Mouse (Mus musculus): ENCODE measurements around the gene Nfkbid. TPM values are rescaled to one million over a fixed set of nuclear protein-coding genes. Genes with fewer than 3 reads are reported as not detected.

The Nfkbid gene
- 0.67 and 1.6 TPM in 2 replicates for polyA plus RNA-seq (2012; ENCODE audit: insufficient read depth, insufficient read length, missing spikeins)

DNA sequence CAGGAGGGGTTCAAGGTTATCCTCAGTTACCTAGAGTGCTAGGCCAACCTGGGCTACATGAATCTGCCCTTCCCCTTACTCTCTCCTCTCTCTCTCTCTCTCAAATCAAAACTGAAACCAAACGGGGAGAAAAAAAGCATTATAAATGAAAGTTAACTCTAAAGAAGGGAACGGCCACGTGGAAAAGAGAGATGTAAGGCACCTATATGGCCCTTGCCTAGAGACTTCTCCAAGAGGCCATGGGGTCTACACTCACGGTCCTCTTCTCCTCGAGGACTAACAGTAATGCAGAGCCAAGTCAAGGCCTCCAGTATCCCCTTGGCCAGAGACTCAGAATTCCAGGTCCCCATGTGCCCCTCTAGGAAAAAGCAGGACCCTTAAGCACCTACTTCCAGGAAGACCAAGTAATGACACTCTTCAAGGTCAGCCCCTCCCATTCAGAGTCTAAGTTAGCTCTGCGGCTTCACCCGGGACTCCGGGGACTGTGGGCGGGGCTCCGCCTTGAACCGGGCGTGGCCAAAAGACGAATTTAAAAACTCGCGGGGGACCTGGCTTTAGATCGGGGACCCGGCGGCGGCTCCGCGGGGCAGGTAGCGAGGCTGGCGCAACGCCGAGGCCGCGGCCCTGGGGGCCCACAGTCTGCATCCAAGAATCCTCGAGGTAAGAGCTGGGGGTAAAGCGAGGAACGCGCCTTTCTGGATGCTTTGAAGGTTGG, at the start of gene Nfkbid:
Gene Nfkbid, plus strand, starts transcription at position 558 of the 715 bp plus-strand sequence.
- Histone ChIP-seq H3K4me1 (ENCODE audit: control insufficient read depth, insufficient read depth, insufficient read length, low read length) (no peaks in the 10 kb centered on the region), H3K4me3 (ENCODE audit: insufficient read depth, low read depth, low read length) (peak within 1 kb of the TSS; percentile 60), H3K27ac (replicated peaks; ENCODE audit: low read depth, low read length) (peak within 1 kb of the TSS; percentile 79)

DNA sequence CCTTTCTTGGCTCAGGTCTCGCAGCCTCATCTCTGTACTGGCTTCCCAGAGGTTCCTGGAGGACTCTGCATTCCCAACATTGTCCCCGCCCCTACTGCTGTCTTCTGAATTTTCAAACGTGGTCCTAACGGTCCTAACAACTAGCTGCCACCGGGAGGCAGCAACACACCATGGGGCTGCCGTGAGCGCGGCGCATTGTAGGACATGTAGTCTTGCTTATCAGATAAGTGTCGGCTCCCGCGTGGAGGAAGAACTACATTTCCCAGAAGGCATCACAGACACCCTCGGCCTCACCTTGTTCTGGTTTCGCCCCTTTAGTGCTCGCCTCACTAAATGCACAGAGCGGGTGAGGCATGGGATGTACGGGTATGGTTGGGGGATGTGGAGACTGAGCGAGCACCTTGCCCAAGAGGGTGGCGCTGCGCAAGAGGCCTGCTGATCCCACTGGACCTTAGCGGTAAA, 48.0 kb upstream of the Nfkbid start:
- no peaks in the 10 kb centered on the region for H3K4me1 ChIP-seq (ENCODE audit: control insufficient read depth, insufficient read depth, insufficient read length, low read length)
- no peak overlapping the region for H3K27ac ChIP-seq (replicated peaks; ENCODE audit: low read depth, low read length)
- H3K4me3 ChIP-seq (ENCODE audit: insufficient read depth, low read depth, low read length) = peak overlapping the region; percentile 71

DNA sequence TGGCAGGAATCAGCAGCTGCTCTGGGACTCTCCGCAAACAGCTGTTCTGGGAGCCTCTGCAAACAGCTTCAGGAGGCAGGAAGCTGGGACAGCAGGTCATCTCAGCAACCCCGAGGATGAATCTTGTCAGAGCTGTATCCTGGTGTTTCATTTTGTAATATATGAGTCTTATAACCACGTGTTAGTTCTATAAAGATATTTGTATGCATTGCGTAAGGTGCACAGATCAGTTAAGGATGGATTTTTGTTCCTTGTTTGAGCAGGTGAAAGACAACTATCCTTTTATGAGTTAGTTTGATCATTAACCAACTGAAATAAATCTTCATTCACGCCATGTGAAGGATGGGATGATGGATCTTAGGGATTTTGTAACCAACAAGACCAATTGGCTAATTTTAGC, 41.5 kb upstream of the Nfkbid start:
- H3K27ac ChIP-seq (replicated peaks; ENCODE audit: low read depth, low read length) = no peak overlapping the region
- H3K4me3 ChIP-seq (ENCODE audit: insufficient read depth, low read depth, low read length) = no peak overlapping the region
- no peaks in the 10 kb centered on the region for H3K4me1 ChIP-seq (ENCODE audit: control insufficient read depth, insufficient read depth, insufficient read length, low read length)

DNA sequence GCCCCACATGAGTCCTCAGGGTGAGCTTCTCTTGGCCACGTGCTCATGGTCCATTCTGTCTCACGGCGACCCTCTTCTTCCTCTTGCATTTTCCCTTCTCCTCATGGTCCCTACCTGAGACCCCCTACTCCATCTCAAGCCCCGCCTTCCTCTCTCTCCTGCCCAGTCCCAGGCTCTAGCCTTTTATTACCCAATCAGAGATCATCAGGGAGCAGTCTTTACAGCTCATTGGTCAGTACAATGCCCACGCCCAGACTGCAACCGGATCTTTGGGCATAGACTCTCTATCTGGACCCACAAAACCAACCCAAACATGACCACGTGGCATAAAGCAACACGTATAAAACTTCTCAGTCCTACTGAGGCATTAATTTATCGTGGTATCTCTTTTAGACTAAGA, 37.4 kb upstream of the Nfkbid start:
- Histone ChIP-seq H3K4me1 (ENCODE audit: control insufficient read depth, insufficient read depth, insufficient read length, low read length) (no peaks in the 10 kb centered on the region), H3K4me3 (ENCODE audit: insufficient read depth, low read depth, low read length) (no peak overlapping the region), H3K27ac (replicated peaks; ENCODE audit: low read depth, low read length) (no peak overlapping the region)

DNA sequence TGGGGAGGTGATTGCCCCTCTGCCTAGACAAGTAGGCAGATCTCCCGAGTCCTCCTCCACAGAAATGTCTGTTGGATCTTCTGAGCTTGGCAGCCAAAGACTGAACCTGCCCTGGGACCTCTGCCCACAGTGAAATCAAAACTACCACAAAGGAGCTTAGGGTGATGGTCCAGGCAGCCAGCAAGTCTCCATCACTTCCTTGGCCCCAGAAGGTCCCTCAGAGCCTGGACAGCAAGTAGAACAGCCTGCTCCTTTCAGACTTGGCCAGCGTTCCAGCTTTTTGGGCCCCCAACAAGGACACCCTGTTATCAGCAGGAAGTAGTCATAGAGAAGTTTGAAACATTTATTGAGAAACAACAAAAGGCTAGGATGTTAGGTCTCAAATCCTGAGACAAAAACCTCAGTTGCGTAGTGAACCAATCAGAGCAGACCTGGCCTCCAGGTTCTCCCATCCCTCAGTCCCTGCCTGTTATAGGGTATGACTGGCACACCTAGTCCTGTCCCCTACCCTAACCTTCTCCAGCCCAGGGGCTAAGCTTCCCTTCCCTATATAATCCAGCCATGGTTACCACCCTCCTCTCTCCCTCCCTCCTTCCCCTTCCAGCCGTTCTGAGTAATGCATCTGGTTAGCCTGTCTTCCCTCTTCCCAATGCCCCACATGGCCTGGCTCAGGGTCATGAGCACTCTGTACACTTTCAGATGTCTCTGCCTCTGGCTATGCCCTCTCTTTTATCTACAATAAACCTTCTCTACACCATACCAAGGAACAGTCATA, 28.6 kb upstream of the Nfkbid start:
- Histone ChIP-seq H3K4me1 (ENCODE audit: control insufficient read depth, insufficient read depth, insufficient read length, low read length) (no peaks in the 10 kb centered on the region), H3K4me3 (ENCODE audit: insufficient read depth, low read depth, low read length) (no peak overlapping the region), H3K27ac (replicated peaks; ENCODE audit: low read depth, low read length) (peak overlapping the region; percentile 90)

DNA sequence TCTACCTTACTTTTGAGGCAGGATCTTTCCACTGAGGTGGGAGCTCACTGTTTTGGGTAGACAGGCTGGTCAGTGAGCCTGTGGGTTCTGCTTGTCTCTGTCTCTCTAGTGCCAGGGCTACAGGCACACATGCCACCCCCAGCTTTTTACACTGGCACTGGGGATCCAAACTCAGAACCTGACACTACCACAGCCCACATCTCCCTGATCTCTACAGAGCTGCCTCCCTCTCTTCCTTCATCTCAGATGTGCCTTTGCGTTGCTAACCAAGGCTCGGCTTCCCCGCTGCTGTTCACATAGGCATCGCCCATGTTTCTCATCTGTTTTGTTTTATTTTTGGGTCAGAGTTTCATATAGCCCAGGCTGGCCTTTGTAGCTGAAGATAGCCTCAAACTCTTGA, 27.9 kb upstream of the Nfkbid start:
- Histone ChIP-seq H3K27ac (replicated peaks; ENCODE audit: low read depth, low read length) (peak overlapping the region; percentile 90), H3K4me3 (ENCODE audit: insufficient read depth, low read depth, low read length) (no peak overlapping the region), H3K4me1 (ENCODE audit: control insufficient read depth, insufficient read depth, insufficient read length, low read length) (no peaks in the 10 kb centered on the region)

DNA sequence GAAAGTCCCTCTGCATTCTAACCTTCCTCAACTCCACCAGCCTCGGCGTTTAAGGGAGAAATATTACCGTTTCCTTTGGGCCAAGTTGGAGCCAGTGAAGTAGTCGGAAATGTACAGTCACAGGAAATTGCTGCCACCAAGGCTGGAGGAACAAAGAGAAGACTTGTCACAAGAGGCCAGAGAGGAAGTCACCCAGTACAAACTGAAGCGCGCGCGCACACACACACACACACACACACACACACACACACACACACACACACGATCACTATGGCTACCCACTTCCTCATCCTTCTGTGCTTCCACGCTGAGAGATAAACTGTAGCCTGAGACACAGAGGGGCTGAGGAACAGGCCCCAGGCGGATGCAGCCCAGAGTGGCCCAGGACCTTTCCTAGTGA, 27.2 kb upstream of the Nfkbid start:
- Histone ChIP-seq H3K27ac (replicated peaks; ENCODE audit: low read depth, low read length) (peak overlapping the region; percentile 90), H3K4me3 (ENCODE audit: insufficient read depth, low read depth, low read length) (no peak overlapping the region), H3K4me1 (ENCODE audit: control insufficient read depth, insufficient read depth, insufficient read length, low read length) (no peaks in the 10 kb centered on the region)

DNA sequence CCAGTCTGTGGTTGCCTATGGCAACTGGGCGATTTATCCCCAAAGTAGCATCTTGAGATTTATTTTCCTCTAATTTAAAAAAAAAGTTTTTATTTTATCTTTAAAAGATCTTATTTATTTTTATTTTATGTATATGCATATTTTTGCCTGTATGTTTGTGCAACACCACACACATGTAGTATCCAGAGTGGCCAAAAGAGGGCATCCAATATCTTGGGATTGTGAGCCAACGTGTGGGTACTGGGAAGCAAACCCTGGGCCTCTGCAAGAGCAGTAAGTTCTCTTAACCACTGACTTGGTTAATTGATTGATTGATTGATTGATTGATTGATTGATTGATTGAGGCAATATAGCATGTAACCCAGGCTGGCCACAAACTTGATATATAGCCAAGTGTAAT, 26.7 kb upstream of the Nfkbid start:
- no peak overlapping the region for H3K27ac ChIP-seq (replicated peaks; ENCODE audit: low read depth, low read length)

DNA sequence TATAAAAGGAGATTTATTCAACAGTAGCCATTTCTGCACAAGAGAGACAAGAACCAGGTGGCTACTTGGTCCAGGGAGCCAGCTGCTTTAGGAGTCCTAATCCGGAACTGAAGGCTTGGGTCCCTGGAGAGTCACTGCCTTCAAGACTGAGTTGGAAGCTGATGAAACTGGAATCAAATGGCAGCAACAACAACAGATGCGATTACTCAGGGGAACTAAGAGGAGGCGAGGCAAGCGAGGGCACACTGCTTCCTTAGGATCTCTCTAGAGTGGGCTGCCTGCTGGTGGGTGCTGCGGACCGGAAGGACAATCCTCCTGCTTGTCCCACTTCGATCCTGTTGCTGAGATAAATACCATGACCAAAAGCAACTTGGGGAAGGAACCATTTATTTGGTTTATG, 21.9 kb upstream of the Nfkbid start:
- H3K4me1 ChIP-seq (ENCODE audit: control insufficient read depth, insufficient read depth, insufficient read length, low read length) = no peaks in the 10 kb centered on the region
- no peak overlapping the region for H3K4me3 ChIP-seq (ENCODE audit: insufficient read depth, low read depth, low read length)
- H3K27ac ChIP-seq (replicated peaks; ENCODE audit: low read depth, low read length) = no peak overlapping the region

More for the DNA sequence above, 26.7 kb upstream of the Nfkbid start:
- H3K4me3 ChIP-seq (ENCODE audit: insufficient read depth, low read depth, low read length) = no peak overlapping the region
- no peaks in the 10 kb centered on the region for H3K4me1 ChIP-seq (ENCODE audit: control insufficient read depth, insufficient read depth, insufficient read length, low read length)

DNA sequence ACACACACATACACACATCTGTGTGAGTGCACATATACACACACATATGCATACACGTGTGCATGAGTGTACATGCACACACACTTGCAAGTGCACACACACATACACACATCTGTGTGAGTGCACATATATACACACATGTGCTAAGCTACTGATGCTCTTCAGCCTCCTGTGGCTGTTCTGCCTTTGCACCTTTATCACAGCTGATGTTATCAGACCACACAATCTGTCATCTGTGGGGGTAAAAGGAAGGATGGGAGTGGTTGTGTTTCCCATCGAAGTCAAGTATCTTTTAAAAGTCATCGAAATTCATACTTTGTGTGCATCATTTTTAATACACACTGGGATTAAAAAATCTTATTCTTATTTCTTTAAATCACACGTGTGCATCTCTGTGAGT, 19.2 kb upstream of the Nfkbid start:
- no peaks in the 10 kb centered on the region for H3K4me1 ChIP-seq (ENCODE audit: control insufficient read depth, insufficient read depth, insufficient read length, low read length)
- no peak overlapping the region for H3K4me3 ChIP-seq (ENCODE audit: insufficient read depth, low read depth, low read length)

DNA sequence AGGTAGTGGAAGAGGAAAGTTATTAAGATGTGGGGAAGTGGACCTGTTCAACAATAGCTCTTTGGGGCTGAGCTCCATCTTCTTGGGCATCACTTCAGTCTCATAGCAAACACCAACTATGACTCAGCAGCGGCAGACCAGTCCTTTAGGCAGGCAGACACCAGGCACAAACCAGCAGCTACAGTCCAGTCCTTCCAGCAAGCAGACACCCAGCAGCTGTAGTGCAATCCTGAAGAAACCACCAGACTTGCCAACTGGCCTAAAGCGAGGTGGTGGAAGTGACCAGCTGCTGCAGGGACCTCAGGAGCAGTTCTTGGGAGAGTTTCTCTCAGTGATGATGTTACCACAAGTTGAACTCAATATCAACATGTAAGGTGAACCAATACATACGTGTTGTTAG, 12.9 kb upstream of the Nfkbid start:
- Histone ChIP-seq H3K4me1 (ENCODE audit: control insufficient read depth, insufficient read depth, insufficient read length, low read length) (no peaks in the 10 kb centered on the region; the same call in 1 of the 2 replicates), H3K27ac (replicated peaks; ENCODE audit: low read depth, low read length) (no peak overlapping the region), H3K4me3 (ENCODE audit: insufficient read depth, low read depth, low read length) (no peak overlapping the region)

More for the DNA sequence above, 19.2 kb upstream of the Nfkbid start:
- H3K27ac ChIP-seq (replicated peaks; ENCODE audit: low read depth, low read length) = no peak overlapping the region

DNA sequence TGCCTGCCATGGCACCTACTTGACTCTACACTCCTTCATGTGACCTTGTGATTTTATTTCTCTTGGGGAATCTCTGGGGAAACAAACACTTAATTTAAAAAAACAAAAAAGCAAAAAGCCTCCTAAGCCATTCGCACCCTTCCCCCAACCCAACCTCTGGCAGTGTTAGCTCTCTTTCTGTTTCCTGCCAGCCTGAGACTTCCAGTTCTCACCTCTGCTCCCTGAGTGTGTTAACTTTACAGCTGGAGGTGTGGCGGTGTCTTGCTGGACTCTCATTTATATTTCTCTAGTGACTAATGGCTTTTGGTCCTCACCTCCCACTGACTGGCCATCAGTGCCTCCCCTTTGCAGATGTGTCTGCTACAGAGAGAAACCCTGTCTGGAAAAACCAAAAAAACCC, 11.7 kb upstream of the Nfkbid start:
- Histone ChIP-seq H3K4me1 (ENCODE audit: control insufficient read depth, insufficient read depth, insufficient read length, low read length) (no peaks in the 10 kb centered on the region; the same call in 1 of the 2 replicates), H3K27ac (replicated peaks; ENCODE audit: low read depth, low read length) (no peak overlapping the region), H3K4me3 (ENCODE audit: insufficient read depth, low read depth, low read length) (no peak overlapping the region)

DNA sequence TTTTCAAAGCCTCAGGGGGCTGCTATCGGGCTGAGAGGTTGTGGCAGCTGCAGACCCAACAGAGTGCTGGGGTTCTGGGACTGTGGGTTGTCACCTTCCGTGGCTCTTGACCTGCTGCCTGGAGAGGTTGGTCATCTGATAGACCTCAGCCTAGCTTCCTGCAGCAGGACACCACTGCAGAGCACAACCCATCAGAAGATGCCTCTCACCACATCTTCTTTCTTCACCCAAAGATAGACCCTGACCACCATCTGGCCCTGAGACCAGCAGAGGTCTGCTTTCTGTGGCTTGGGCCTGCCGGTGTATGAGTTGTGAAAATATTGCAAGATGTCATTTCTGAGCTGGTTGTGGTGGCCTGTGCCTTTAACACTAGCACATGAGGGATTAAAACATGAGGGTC, 10.5 kb upstream of the Nfkbid start:
- Histone ChIP-seq H3K4me1 (ENCODE audit: control insufficient read depth, insufficient read depth, insufficient read length, low read length) (no peaks in the 10 kb centered on the region; the same call in 1 of the 2 replicates), H3K4me3 (ENCODE audit: insufficient read depth, low read depth, low read length) (no peak overlapping the region), H3K27ac (replicated peaks; ENCODE audit: low read depth, low read length) (peak overlapping the region; percentile 17; the same call in 1 of the 2 replicates)

DNA sequence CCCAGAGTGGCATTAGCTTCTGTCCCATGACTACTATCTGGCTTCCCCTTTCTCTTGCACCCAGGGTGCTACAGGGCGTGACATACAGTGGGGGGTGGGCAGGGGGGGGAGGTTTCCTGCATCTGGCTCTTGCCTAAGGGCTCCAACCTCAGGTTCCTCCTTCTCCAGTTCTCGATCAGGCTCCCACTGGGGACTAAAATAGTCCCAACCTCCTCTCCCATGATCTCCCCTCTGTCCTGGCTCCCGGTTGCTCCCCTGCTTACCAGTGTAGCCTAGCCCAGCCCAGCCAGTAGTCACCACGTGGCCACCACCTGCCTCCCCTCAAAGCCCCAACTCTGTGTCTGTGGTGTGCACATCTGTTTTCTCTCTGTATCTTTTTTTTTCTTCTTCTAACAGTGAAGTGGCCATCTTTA, 8.8 kb upstream of the Nfkbid start:
- Histone ChIP-seq H3K27ac (replicated peaks; ENCODE audit: low read depth, low read length) (peak overlapping the region; percentile 89), H3K4me1 (ENCODE audit: control insufficient read depth, insufficient read depth, insufficient read length, low read length) (no peaks in the 10 kb centered on the region; the same call in 1 of the 2 replicates), H3K4me3 (ENCODE audit: insufficient read depth, low read depth, low read length) (peak overlapping the region; percentile 17; the same call in 1 of the 2 replicates)

DNA sequence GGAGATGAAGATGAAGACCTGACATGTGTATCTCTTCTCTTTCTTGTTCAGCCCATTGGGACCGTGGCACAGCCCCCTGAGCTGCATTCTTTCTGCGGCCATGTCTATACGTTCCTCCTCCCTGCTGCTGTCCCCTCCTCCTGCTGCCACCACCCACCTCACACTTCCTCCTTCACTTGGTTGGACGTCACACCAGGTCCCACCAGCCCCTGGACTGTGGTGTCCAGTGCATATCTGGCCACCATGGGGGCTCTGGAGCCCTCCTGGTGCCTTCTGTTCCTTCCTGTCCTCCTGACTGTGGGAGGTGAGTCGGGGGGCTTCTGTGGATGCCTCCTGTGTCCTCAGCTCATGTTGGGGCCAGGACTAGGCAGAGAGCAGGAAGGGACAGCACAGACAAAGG, 7.9 kb upstream of the Nfkbid start, which contains the start of gene Tyrobp:
Gene Tyrobp, plus strand, starts transcription at position 165 of the 400 bp plus-strand sequence.
- Histone ChIP-seq H3K4me3 (ENCODE audit: insufficient read depth, low read depth, low read length) (peak within 1 kb of the TSS; percentile 53), H3K4me1 (ENCODE audit: control insufficient read depth, insufficient read depth, insufficient read length, low read length) (no peaks in the 10 kb centered on the region; the same call in 1 of the 2 replicates), H3K27ac (replicated peaks; ENCODE audit: low read depth, low read length) (peak within 1 kb of the TSS; percentile 89)

Measured in brown adipose tissue, adult 24 weeks (tissue).